Mouse (Mus musculus): ENCODE data around the gene Uts2r. TPM values are rescaled to one million over a fixed set of nuclear protein-coding genes. Genes with fewer than 3 reads are reported as not detected.

The Uts2r gene
- total and polyA plus RNA-seq, 3 experiments = not detected

- Histone ChIP-seq H3K27ac (ENCODE audit: control insufficient read depth, low read depth, low read length) (no peak overlapping the region), H3K27me3 (ENCODE audit: control insufficient read depth in 1 of 2, insufficient read depth in 2 of 2, low read length in 2 of 2) (no peaks in the 10 kb centered on the region), H3K9me3 (replicated peaks; ENCODE audit: insufficient read depth, low read length) (no peaks in the 10 kb centered on the region), H3K9ac (ENCODE audit: control insufficient read depth, low read depth, low read length, poor library complexity, severe bottlenecking) (no peak overlapping the region), H3K36me3 (ENCODE audit: control insufficient read depth in 1 of 2, insufficient read depth in 2 of 2, low read length in 2 of 2) (peaks cover 0 to 2% of the 10 kb centered on the region in 2 experiments; a peak in 1 of 4 replicates), H3K79me2 (ENCODE audit: control insufficient read depth, insufficient read depth, low read length, poor library complexity) (no peaks in the 10 kb centered on the region; the same call in 1 of the 2 replicates), H3K4me1 (ENCODE audit: control insufficient read depth in 1 of 2, insufficient read depth in 2 of 2, low read length in 2 of 2) (peaks cover 0 to 4% of the 10 kb centered on the region in 2 experiments; a peak in 1 of 4 replicates), H3K4me3 (ENCODE audit: control insufficient read depth in 1 of 2, insufficient read depth in 1 of 2, low read depth in 2 of 2, low read length in 2 of 2) (peak overlapping the region; percentile 44 to 81)
- no peak for DNase-seq (ENCODE audit: low read depth, low spot score)
- TF ChIP-seq BHLHE40 (IDR thresholded peaks at IDR 0.05; ENCODE audit: borderline replicate concordance, low read depth, low read length) (peak; percentile 51; the same call in 1 of the 2 replicates), MAX (IDR thresholded peaks at IDR 0.05; ENCODE audit: low read length) (peak; percentile 91), USF1 (IDR thresholded peaks at IDR 0.05; ENCODE audit: low read depth, low read length) (peak; percentile 82), SMC3 (IDR thresholded peaks at IDR 0.05; ENCODE audit: low read depth, low read length) (no peak), MXI1 (IDR thresholded peaks at IDR 0.05; ENCODE audit: low read depth, low read length) (no peak; the same call in 1 of the 2 replicates), USF2 (IDR thresholded peaks at IDR 0.05; ENCODE audit: borderline replicate concordance in 1 of 2, insufficient read depth in 1 of 2, low read depth in 1 of 2, low read length in 2 of 2) (peak in 1 of 2 experiments; percentile 45; a peak in 1 of 4 replicates), MYC (IDR thresholded peaks at IDR 0.05; ENCODE audit: low read depth, low read length) (peak; percentile 87; the same call in 1 of the 2 replicates)
These were observed 43.7 kb downstream of the Uts2r start for GRCm38 (mm10) chr11:121203859-121204160.

GRCm38 (mm10) chr11:121204161-121205006, 44.3 kb downstream of the Uts2r start, which contains the start of the genes Hexdc and Ogfod3:
Gene Hexdc (plus strand): TSS chr11:121204433.
Gene Ogfod3 (minus strand): TSS chr11:121204711.
- Histone ChIP-seq H3K27ac (ENCODE audit: control insufficient read depth, low read depth, low read length) (peak within 1 kb of the TSS; percentile 35), H3K36me3 (ENCODE audit: control insufficient read depth in 1 of 2, insufficient read depth in 2 of 2, low read length in 2 of 2) (peaks cover 0 to 2% of the 10 kb centered on the region in 2 experiments; a peak in 1 of 4 replicates), H3K4me1 (ENCODE audit: control insufficient read depth in 1 of 2, insufficient read depth in 2 of 2, low read length in 2 of 2) (peaks cover 0 to 4% of the 10 kb centered on the region in 2 experiments; a peak in 1 of 4 replicates), H3K4me3 (ENCODE audit: control insufficient read depth in 1 of 2, insufficient read depth in 1 of 2, low read depth in 2 of 2, low read length in 2 of 2) (peak within 1 kb of the TSS; percentile 65 to 81), H3K79me2 (ENCODE audit: control insufficient read depth, insufficient read depth, low read length, poor library complexity) (no peaks in the 10 kb centered on the region; the same call in 1 of the 2 replicates), H3K9me3 (replicated peaks; ENCODE audit: insufficient read depth, low read length) (no peaks in the 10 kb centered on the region), H3K27me3 (ENCODE audit: control insufficient read depth in 1 of 2, insufficient read depth in 2 of 2, low read length in 2 of 2) (no peaks in the 10 kb centered on the region), H3K9ac (ENCODE audit: control insufficient read depth, low read depth, low read length, poor library complexity, severe bottlenecking) (peak within 1 kb of the TSS; percentile 73)
- peak; percentile 100 for DNase-seq (ENCODE audit: low read depth, low spot score)
- TF ChIP-seq SMC3 (IDR thresholded peaks at IDR 0.05; ENCODE audit: low read depth, low read length) (no peak), USF1 (IDR thresholded peaks at IDR 0.05; ENCODE audit: low read depth, low read length) (no peak), NELFE (IDR thresholded peaks at IDR 0.05; ENCODE audit: low read depth, low read length) (peak; percentile 86), CTCF (IDR thresholded peaks at IDR 0.05 in 2 of 3, conservative IDR thresholded peaks at IDR 0.05 in 1 of 3; ENCODE audit: control insufficient read depth in 1 of 3, insufficient read depth in 1 of 3, low read depth in 2 of 3, low read length in 3 of 3, poor library complexity in 1 of 3, severe bottlenecking in 1 of 3) (peak in 1 of 3 experiments; percentile 8; a peak in 1 of 6 replicates), BHLHE40 (IDR thresholded peaks at IDR 0.05; ENCODE audit: borderline replicate concordance, low read depth, low read length) (no peak), MAX (IDR thresholded peaks at IDR 0.05; ENCODE audit: low read length) (peak; percentile 53), POLR2AphosphoS2 (IDR thresholded peaks at IDR 0.05; ENCODE audit: low read length) (peak; percentile 90), ELF1 (IDR thresholded peaks at IDR 0.05; ENCODE audit: low read depth, low read length) (peak; percentile 27; the same call in 1 of the 2 replicates), ETS1 (IDR thresholded peaks at IDR 0.05; ENCODE audit: low read depth, low read length) (no peak), TAL1 (IDR thresholded peaks at IDR 0.05; ENCODE audit: low read length) (no peak), TBP (IDR thresholded peaks at IDR 0.05; ENCODE audit: low read depth, low read length) (no peak), RAD21 (IDR thresholded peaks at IDR 0.05; ENCODE audit: low read depth, low read length) (no peak), SIN3A (IDR thresholded peaks at IDR 0.05; ENCODE audit: low read length) (peak; percentile 76), CHD2 (IDR thresholded peaks at IDR 0.05; ENCODE audit: low read length) (no peak), ZMIZ1 (IDR thresholded peaks at IDR 0.05; ENCODE audit: low read depth, low read length) (peak; percentile 58; the same call in 1 of the 2 replicates), POLR2A (IDR thresholded peaks at IDR 0.05; ENCODE audit: control insufficient read depth in 1 of 2, insufficient read depth in 1 of 2, low read depth in 1 of 2, low read length in 2 of 2, poor library complexity in 1 of 2) (peak; percentile 64 to 87; a peak in 3 of 4 replicates), MYC (IDR thresholded peaks at IDR 0.05; ENCODE audit: low read depth, low read length) (no peak; the same call in 1 of the 2 replicates), NRF1 (IDR thresholded peaks at IDR 0.05; ENCODE audit: insufficient read depth, low read depth, low read length, poor library complexity, severe bottlenecking) (peak; percentile 50; the same call in 1 of the 2 replicates), TCF12 (IDR thresholded peaks at IDR 0.05; ENCODE audit: low read depth, low read length) (no peak), MEF2A (IDR thresholded peaks at IDR 0.05; ENCODE audit: extremely low read depth, insufficient replicate concordance, low read depth, low read length, poor library complexity, severe bottlenecking) (no peak), UBTF (IDR thresholded peaks at IDR 0.05; ENCODE audit: borderline replicate concordance, insufficient read depth, low read depth, low read length) (no peak), MXI1 (IDR thresholded peaks at IDR 0.05; ENCODE audit: low read depth, low read length) (peak; percentile 92; the same call in 1 of the 2 replicates), ZKSCAN1 (IDR thresholded peaks at IDR 0.05; ENCODE audit: low read depth, low read length) (no peak), MAZ (IDR thresholded peaks at IDR 0.05; ENCODE audit: low read depth, low read length) (peak; percentile 99), ZC3H11A (IDR thresholded peaks at IDR 0.05; ENCODE audit: low read depth, low read length) (no peak), E2F4 (IDR thresholded peaks at IDR 0.05; ENCODE audit: borderline replicate concordance, low read depth, low read length) (peak; percentile 68; the same call in 1 of the 2 replicates)
